Mouse (Mus musculus) midbrain, embryonic 10.5 days (tissue): ENCODE results near the gene Sntb2. TPM values are rescaled to one million over a fixed set of nuclear protein-coding genes. Genes with fewer than 3 reads are reported as not detected.
"Not testable (repeated sequence)": the region's sequence is repeated elsewhere in the genome, so short reads cannot be mapped to it uniquely, and the experiment has no call there.

Experiments used
- DNase-seq: peaks from one replicate; pipeline ENCODE4 v3.0.0-alpha.2; 2017; ENCODE audit warnings: low spot score
- H3K27ac ChIP-seq: fragments of 300-500 bp; sonication (generic); replicated peaks from 2 replicates; pipeline ENCODE4 v1.5.1; 2016; ENCODE audit warnings: mild to moderate bottlenecking
- H3K27me3 ChIP-seq: fragments of 300-500 bp; sonication (generic); 2 replicates; pipeline ENCODE4 v1.6.1; 2016; ENCODE audit warnings: low read depth, mild to moderate bottlenecking; ENCODE audit not compliant: poor library complexity, severe bottlenecking
- H3K36me3 ChIP-seq: fragments of 300-500 bp; sonication (generic); 2 replicates; pipeline ENCODE4 v1.6.1; 2016; ENCODE audit warnings: mild to moderate bottlenecking, moderate library complexity
- H3K4me1 ChIP-seq: fragments of 300-500 bp; sonication (generic); 2 replicates; pipeline ENCODE4 v1.6.1; 2016
- H3K4me3 ChIP-seq: fragments of 300-500 bp; sonication (generic); 2 replicates; pipeline ENCODE4 v1.5.1; 2016; ENCODE audit warnings: mild to moderate bottlenecking, moderate library complexity
- H3K9me3 ChIP-seq: fragments of 300-500 bp; sonication (generic); replicated peaks from 2 replicates; pipeline ENCODE4 v1.6.1; 2016; ENCODE audit warnings: mild to moderate bottlenecking
- WGBS: fragments of 180-500 bp; shearing (Covaris S2); methylation state at CpG from one replicate; pipeline ENCODE4 v1.1.7; 2016; 5-methylcytosine and 5-hydroxymethylcytosine counted together
- polyA plus RNA-seq: library from polyadenylated mRNA; unstranded; fragments of >200 nt; fragmentation: Nextera tagmentation; extraction: Ambion mirVana; gene quantifications from 2 replicates; pipeline ENCODE4 v1.2.1, GENCODE M21; 2016

Gene Sntb2
- polyA plus RNA-seq, 1 experiment from 2014 or later: 9.2 TPM

DNA sequence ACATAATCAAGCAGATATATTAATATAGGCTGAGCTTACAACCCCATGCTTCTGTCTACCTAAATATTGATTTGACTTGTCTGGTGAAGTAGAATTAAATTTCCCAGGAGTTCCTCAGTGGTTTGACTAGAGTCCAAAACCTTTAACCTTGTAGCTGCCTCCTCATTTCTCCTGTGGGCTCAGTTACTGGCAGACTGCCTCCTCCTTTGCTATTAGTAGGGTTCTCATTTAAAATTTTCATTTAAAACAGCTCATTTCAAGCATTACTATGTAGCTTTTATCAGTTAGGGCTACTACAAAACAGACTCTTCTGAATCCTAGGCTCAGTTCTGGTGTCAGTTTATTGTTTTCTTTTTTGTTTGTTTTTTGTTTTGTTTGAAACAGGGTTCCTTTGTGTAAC, 50.4 kb downstream of the Sntb2 start:
- Histone ChIP-seq H3K4me1 (no peaks in the 10 kb centered on the region), H3K4me3 (no peak overlapping the region), H3K9me3 (no peaks in the 10 kb centered on the region), H3K27me3 (no peaks in the 10 kb centered on the region), H3K36me3 (peaks cover 20% of the 10 kb centered on the region), H3K27ac (no peak overlapping the region)
- DNase-seq: no peak

- Histone ChIP-seq H3K4me3 (no peak overlapping the region), H3K9me3 (no peaks in the 10 kb centered on the region), H3K4me1 (no peaks in the 10 kb centered on the region), H3K27ac (no peak overlapping the region), H3K27me3 (no peaks in the 10 kb centered on the region), H3K36me3 (peaks cover 29% of the 10 kb centered on the region)
- no peak for DNase-seq
Measured at GRCm38 (mm10) chr8:106987557-106987956, 52.0 kb downstream of the Sntb2 start.

GRCm38 (mm10) chr8:106991393-106991792, 55.8 kb downstream of the Sntb2 start:
- Histone ChIP-seq H3K27me3 (no peaks in the 10 kb centered on the region), H3K4me3 (no peak overlapping the region), H3K36me3 (peaks cover 47% of the 10 kb centered on the region), H3K9me3 (no peaks in the 10 kb centered on the region), H3K4me1 (no peaks in the 10 kb centered on the region), H3K27ac (no peak overlapping the region)
- DNase-seq: no peak
- WGBS: 93% methylated on average over 7 of the region's 7 CpGs

DNA sequence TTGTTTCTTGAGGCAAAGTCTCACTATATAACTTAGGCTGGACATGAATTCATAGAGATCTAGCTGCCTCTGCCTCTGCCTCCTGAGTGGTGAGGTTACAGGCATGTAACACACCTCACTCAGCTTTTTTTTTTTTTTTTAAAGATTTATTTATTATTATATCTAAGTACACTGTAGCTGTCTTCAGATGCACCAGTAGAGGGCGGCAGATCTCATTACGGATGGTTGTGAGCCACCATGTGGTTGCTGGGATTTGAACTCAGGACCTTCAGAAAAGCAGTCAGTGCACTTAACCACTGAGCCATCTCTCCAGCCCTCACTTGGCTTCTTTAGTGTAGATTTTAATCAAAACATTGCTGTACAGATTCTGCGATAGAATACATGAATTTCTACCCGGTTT, 60.8 kb downstream of the Sntb2 start:
- not testable (repeated sequence) for H3K4me3 ChIP-seq, H3K9me3 ChIP-seq, H3K27me3 ChIP-seq, H3K27ac ChIP-seq, H3K4me1 ChIP-seq, DNase-seq
- WGBS: 88% methylated on average over 4 of the region's 4 CpGs
- H3K36me3 ChIP-seq: peaks cover 54% of the 10 kb centered on the region

- Histone ChIP-seq H3K36me3 (peaks cover 50% of the 10 kb centered on the region), H3K4me1 (no peaks in the 10 kb centered on the region)
- 94% methylated on average over 4 of the region's 4 CpGs for WGBS
Measured at GRCm38 (mm10) chr8:106997416-106997815, 61.9 kb downstream of the Sntb2 start.

GRCm38 (mm10) chr8:106999068-106999467, 63.5 kb downstream of the Sntb2 start:
- 88% methylated on average over 1 of the region's 1 CpGs for WGBS
- Histone ChIP-seq H3K4me3 (no peak overlapping the region), H3K9me3 (no peaks in the 10 kb centered on the region), H3K36me3 (peaks cover 46% of the 10 kb centered on the region), H3K27me3 (no peaks in the 10 kb centered on the region), H3K27ac (no peak overlapping the region), H3K4me1 (no peaks in the 10 kb centered on the region)
- no peak for DNase-seq

More at GRCm38 (mm10) chr8:106997416-106997815, 61.9 kb downstream of the Sntb2 start:
- H3K4me3 ChIP-seq: no peak overlapping the region
- no peaks in the 10 kb centered on the region for H3K9me3 ChIP-seq
- DNase-seq: no peak
- H3K27me3 ChIP-seq: no peaks in the 10 kb centered on the region
- H3K27ac ChIP-seq: no peak overlapping the region

DNA sequence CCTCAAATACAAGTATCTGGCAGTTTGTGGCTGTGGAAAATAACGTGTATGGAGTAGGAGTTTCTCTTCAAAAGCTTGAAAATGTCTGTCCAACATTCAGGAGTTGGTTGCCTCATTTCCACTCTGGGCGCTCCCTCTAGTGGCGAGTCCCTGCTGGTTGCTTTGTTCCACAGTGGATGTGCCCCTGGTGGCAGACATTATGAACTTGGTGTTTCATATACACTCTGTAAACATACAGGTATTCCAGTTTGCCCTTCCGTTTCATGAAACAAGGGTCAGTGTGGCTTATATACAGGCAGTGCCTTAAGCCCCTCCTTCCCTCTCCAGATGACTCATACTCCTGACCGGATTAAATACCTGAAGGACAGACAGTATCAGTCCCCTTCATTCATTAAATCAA, 67.0 kb downstream of the Sntb2 start:
- Histone ChIP-seq H3K36me3 (peaks cover 33% of the 10 kb centered on the region), H3K27ac (no peak overlapping the region), H3K4me1 (no peaks in the 10 kb centered on the region), H3K9me3 (no peaks in the 10 kb centered on the region), H3K4me3 (no peak overlapping the region), H3K27me3 (no peaks in the 10 kb centered on the region)
- peak; percentile 80 for DNase-seq
- 60% methylated on average over 5 of the region's 5 CpGs for WGBS

- DNase-seq: no peak
- Histone ChIP-seq H3K27ac (no peak overlapping the region), H3K27me3 (no peaks in the 10 kb centered on the region), H3K36me3 (peaks cover 59% of the 10 kb centered on the region), H3K9me3 (no peaks in the 10 kb centered on the region), H3K4me1 (no peaks in the 10 kb centered on the region), H3K4me3 (no peak overlapping the region)
- 92% methylated on average over 3 of the region's 3 CpGs for WGBS
Measured at GRCm38 (mm10) chr8:107007795-107008194, 72.2 kb downstream of the Sntb2 start.

DNA sequence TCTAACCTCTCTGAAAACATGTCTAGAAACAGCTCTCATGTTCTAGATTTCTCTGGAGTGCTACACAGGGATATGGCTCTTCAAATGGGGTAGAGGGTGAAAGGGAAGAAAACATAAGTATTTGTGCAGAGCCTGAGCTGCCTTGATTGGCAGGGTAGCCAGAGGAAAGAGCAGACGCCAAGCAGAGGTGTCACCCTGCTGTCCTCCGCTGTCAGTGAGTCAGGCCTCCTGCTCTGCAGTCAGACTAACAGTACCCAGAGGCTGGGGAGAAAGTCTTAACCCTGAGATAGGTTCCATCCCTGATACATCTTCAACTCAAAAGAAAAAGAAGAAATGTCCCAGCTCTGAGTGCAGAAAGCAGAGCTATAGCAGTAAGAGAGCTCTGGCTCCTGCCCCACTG, 77.1 kb downstream of the Sntb2 start:
- Histone ChIP-seq H3K27me3 (no peaks in the 10 kb centered on the region), H3K27ac (no peak overlapping the region), H3K36me3 (peaks cover 42% of the 10 kb centered on the region), H3K9me3 (no peaks in the 10 kb centered on the region), H3K4me3 (no peak overlapping the region), H3K4me1 (no peaks in the 10 kb centered on the region)
- no peak for DNase-seq
- WGBS: 81% methylated on average over 2 of the region's 2 CpGs

DNA sequence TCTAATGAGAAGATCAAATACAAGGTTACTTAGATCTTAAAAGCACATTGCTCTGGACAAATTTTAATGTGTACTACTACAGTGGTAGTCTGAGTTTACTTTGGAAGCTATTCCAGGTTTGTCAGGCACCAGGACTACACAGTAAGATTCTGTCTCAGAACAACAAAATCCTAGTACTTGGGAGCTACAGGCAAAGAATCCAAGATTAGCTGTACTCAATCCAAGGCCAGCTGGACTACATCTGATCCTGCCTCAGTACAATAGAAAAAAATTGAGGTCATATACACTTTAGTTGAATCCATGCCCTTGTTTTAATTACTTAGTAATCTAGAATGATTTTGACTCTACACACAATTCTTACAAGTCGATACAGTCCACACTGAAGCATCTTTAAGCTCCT, 79.4 kb downstream of the Sntb2 start:
- no peaks in the 10 kb centered on the region for H3K27me3 ChIP-seq
- no peak overlapping the region for H3K4me3 ChIP-seq
- H3K27ac ChIP-seq: no peak overlapping the region
- no peaks in the 10 kb centered on the region for H3K9me3 ChIP-seq
- no peaks in the 10 kb centered on the region for H3K4me1 ChIP-seq
- DNase-seq: no peak
- WGBS: 88% methylated on average over 1 of the region's 1 CpGs
- peaks cover 30% of the 10 kb centered on the region for H3K36me3 ChIP-seq

DNA sequence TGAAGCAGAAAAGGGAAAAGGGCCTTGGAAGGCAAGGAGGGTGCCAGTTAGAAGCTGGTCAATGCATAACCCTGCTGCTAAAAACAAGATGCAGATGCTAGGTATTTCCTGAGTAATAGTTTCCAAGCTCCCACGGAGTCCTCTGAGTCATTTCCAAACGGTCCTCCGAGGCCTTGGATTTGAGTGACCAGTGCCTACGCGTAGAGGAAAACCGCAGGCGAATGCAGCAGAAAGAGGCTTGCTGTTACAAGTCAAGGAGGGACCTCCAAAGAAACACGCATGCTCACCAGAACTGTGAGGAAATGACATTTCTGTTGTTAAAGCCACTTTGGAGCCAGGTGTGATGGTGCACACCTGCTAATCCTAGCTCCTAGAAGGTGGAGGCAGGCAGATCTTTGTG, 87.9 kb downstream of the Sntb2 start:
- no peak overlapping the region for H3K27ac ChIP-seq
- no peak overlapping the region for H3K4me3 ChIP-seq
- H3K9me3 ChIP-seq: no peaks in the 10 kb centered on the region
- no peak for DNase-seq
- H3K4me1 ChIP-seq: no peaks in the 10 kb centered on the region
- no peaks in the 10 kb centered on the region for H3K27me3 ChIP-seq
- 95% methylated on average over 8 of the region's 8 CpGs for WGBS
- H3K36me3 ChIP-seq: no peaks in the 10 kb centered on the region

DNA sequence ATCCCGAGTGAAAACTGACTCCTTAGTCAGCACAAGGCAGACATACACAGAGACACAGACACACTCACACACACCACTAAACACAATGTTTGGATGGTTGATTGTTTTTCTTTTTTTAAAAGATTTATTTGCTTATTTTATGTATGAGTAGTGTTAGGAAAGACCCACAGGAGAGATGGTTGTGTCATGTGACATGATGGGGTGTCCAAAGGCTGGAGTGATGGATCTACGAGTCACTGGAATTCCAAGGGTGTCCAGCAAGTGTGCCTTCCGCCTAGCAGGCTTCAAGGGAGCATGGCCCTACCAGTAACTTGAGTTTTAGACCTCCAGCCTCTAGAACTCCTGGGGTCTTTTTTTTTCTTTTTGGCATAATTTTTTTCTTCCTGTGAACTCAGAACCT, 93.8 kb downstream of the Sntb2 start:
- no peaks in the 10 kb centered on the region for H3K36me3 ChIP-seq
- 80% methylated on average over 3 of the region's 3 CpGs for WGBS
- H3K27me3 ChIP-seq: no peaks in the 10 kb centered on the region
- H3K4me3 ChIP-seq: no peak overlapping the region
- DNase-seq: no peak
- peaks cover 29% of the 10 kb centered on the region for H3K4me1 ChIP-seq
- no peak overlapping the region for H3K27ac ChIP-seq
- no peaks in the 10 kb centered on the region for H3K9me3 ChIP-seq

- Histone ChIP-seq H3K27ac (no peak overlapping the region), H3K27me3 (no peaks in the 10 kb centered on the region), H3K36me3 (no peaks in the 10 kb centered on the region), H3K4me1 (peaks cover 33% of the 10 kb centered on the region), H3K4me3 (no peak overlapping the region), H3K9me3 (no peaks in the 10 kb centered on the region)
- WGBS: 85% methylated on average over 5 of the region's 5 CpGs
- DNase-seq: no peak
Measured at GRCm38 (mm10) chr8:107030058-107030457, 94.5 kb downstream of the Sntb2 start.
